Mouse (Mus musculus) neural tube, embryonic 11.5 days (tissue): ENCODE results near the gene Bcas1. TPM values are rescaled to one million over a fixed set of nuclear protein-coding genes. Genes with fewer than 3 reads are reported as not detected.
A peak's percentile ranks its signal among the peaks of the same experiment; 100 is the strongest.

Experiments used
- ATAC-seq: fragments of 200-750 bp; cut with Nextera tagmentation; 2 replicates; pipeline ENCODE4 v1.8.0; 2017; ENCODE audit warnings: moderate number of reproducible peaks, mild to moderate bottlenecking, moderate TSS enrichment, moderate library complexity; ENCODE audit not compliant: insufficient read depth, low FRiP score, low TSS enrichment
- DNase-seq: peaks from one replicate; pipeline ENCODE4 v3.0.0-alpha.2; 2015; ENCODE audit warnings: low spot score
- H3K27ac ChIP-seq: fragments of 300-500 bp; sonication (generic); 2 replicates; pipeline ENCODE4 v1.5.1; 2014; ENCODE audit warnings: low read depth, mild to moderate bottlenecking, low read length
- H3K27me3 ChIP-seq: fragments of 300-500 bp; sonication (generic); 2 replicates; pipeline ENCODE4 v1.6.1; 2014; ENCODE audit warnings: mild to moderate bottlenecking, low read length, mixed read lengths; ENCODE audit not compliant: control insufficient read depth, insufficient read depth
- H3K36me3 ChIP-seq: fragments of 300-500 bp; sonication (generic); 2 replicates; pipeline ENCODE4 v1.6.1; 2014; ENCODE audit warnings: mild to moderate bottlenecking, low read length, moderate library complexity, mixed read lengths; ENCODE audit not compliant: control insufficient read depth, insufficient read depth
- H3K4me1 ChIP-seq: fragments of 300-500 bp; sonication (generic); 2 replicates; pipeline ENCODE4 v1.6.1; 2014; ENCODE audit warnings: low read length, mixed read lengths; ENCODE audit not compliant: control insufficient read depth, insufficient read depth
- H3K4me2 ChIP-seq: fragments of 300-500 bp; sonication (generic); 2 replicates; pipeline ENCODE4 v1.6.1; 2014; ENCODE audit warnings: low read depth, mild to moderate bottlenecking, moderate library complexity
- H3K4me3 ChIP-seq: fragments of 300-500 bp; sonication (generic); 2 replicates; pipeline ENCODE4 v1.5.1; 2014; ENCODE audit warnings: low read depth, low read length
- H3K9ac ChIP-seq: fragments of 300-500 bp; sonication (generic); 2 replicates; pipeline ENCODE4 v1.6.1; 2014; ENCODE audit warnings: mild to moderate bottlenecking, low read length
- H3K9me3 ChIP-seq: fragments of 300-500 bp; sonication (generic); 2 replicates; pipeline ENCODE4 v1.6.1; 2016; ENCODE audit warnings: low read length; ENCODE audit not compliant: control insufficient read depth
- WGBS: fragments of 180-500 bp; shearing (Covaris S2); extraction: QIAGEN DNeasy Blood & Tissue Kit; methylation state at CpG from one replicate; pipeline ENCODE4 v1.1.7; 2014; 5-methylcytosine and 5-hydroxymethylcytosine counted together
- polyA plus RNA-seq: library from polyadenylated mRNA; unstranded; fragments of >200 nt; fragmentation: Nextera tagmentation; extraction: Ambion mirVana; gene quantifications from 2 replicates; pipeline ENCODE4 v1.2.1, GENCODE M21; 2014

The Bcas1 gene
- polyA plus RNA-seq, 1 experiment from 2014 or later: 1.2 TPM

GRCm38 (mm10) chr2:170406438-170406837, 21.2 kb downstream of the Bcas1 start:
- Histone ChIP-seq H3K4me3 (no peak overlapping the region), H3K4me1 (peaks cover 11% of the 10 kb centered on the region), H3K36me3 (no peaks in the 10 kb centered on the region), H3K27ac (no peak overlapping the region), H3K27me3 (no peaks in the 10 kb centered on the region), H3K9ac (no peak overlapping the region), H3K4me2 (no peak overlapping the region), H3K9me3 (no peaks in the 10 kb centered on the region)
- DNase-seq (peak; percentile 8), ATAC-seq (no peak)
- WGBS: 73% methylated on average over 14 of the region's 14 CpGs

GRCm38 (mm10) chr2:170404781-170405573, 22.7 kb downstream of the Bcas1 start:
- no peaks in the 10 kb centered on the region for H3K9me3 ChIP-seq
- H3K4me2 ChIP-seq: no peak overlapping the region; the same call in 1 of the 2 replicates
- H3K4me3 ChIP-seq: no peak overlapping the region
- H3K36me3 ChIP-seq: no peaks in the 10 kb centered on the region
- DNase-seq: peak; percentile 13
- H3K27me3 ChIP-seq: no peaks in the 10 kb centered on the region
- 28% methylated on average over 18 of the region's 18 CpGs for WGBS
- no peak overlapping the region for H3K27ac ChIP-seq
- no peak for ATAC-seq
- H3K4me1 ChIP-seq: peaks cover 6% of the 10 kb centered on the region; the same call in 1 of the 2 replicates
- no peak overlapping the region for H3K9ac ChIP-seq

DNA sequence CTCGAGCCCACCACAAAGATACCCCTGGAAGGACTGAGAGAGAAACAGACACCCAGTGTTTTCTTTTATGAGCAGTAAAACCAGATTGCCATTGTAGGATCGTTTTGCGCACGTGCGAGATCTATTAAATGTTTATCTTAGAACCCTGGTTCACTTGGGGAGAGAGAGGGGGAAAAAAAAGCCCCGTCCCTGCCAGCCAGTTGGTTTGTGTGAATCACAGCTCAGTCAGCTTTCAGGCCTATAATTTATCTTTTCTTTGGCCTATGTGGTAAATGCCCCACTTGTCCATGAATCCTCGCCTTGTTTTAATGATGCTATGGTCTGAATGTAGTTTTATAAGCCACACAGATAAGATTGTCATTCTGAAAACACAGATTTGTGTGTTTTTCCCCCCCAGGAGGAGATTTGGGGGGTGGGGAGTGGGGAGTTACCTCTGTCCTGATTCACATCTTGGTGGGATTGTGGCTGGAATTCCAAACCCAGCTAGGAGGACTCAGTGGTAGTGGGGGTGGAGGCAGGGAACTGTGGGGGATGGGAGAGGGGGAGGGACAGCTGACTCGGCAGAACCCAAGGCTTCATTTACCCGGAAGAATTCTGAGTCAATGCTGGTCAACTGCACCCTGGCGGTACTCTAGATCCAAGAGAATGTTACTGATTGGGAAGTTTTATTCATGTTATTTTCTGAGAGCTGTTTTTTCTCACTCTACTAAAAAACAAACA, 23.8 kb downstream of the Bcas1 start:
- Histone ChIP-seq H3K27ac (no peak overlapping the region), H3K4me3 (no peak overlapping the region), H3K4me1 (peaks cover 6% of the 10 kb centered on the region; the same call in 1 of the 2 replicates), H3K9ac (no peak overlapping the region), H3K9me3 (no peaks in the 10 kb centered on the region), H3K36me3 (no peaks in the 10 kb centered on the region), H3K27me3 (no peaks in the 10 kb centered on the region), H3K4me2 (no peak overlapping the region)
- peak; percentile 16 for DNase-seq
- 28% methylated on average over 10 of the region's 10 CpGs for WGBS
- no peak for ATAC-seq

- peak; percentile 56 for ATAC-seq
- no peaks in the 10 kb centered on the region for H3K36me3 ChIP-seq
Measured at GRCm38 (mm10) chr2:170401211-170401799, 26.3 kb downstream of the Bcas1 start.

DNA sequence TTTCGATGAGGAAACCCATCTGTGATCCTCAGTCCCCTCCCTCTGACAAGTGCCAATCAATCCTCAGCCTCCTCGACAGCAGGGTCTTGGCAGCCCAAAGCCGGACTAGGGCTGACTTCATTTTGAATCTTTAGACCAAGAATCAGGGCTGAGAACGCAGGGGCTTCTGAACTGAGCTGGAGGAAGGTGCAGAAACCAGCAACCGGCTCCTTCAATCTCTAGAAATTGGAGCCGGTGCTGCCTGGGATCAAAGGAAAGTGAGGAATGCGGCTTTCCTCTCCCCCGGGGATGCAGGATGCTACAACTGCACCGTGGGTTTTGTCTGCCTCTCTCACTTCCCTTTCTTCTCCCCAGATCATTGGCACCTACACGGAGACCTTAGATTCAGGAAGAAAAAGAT, 27.0 kb downstream of the Bcas1 start:
- Histone ChIP-seq H3K4me2 (peak overlapping the region; percentile 41), H3K27me3 (no peaks in the 10 kb centered on the region), H3K4me3 (0 out of 2 replicates have a peak overlapping the region, but pooled peaks have one; percentile 2), H3K4me1 (peaks cover 6% of the 10 kb centered on the region; the same call in 1 of the 2 replicates), H3K9ac (peak overlapping the region; percentile 30; the same call in 1 of the 2 replicates), H3K9me3 (no peaks in the 10 kb centered on the region), H3K27ac (no peak overlapping the region), H3K36me3 (no peaks in the 10 kb centered on the region)
- 4% methylated on average over 10 of the region's 10 CpGs for WGBS
- ATAC-seq (no peak), DNase-seq (peak; percentile 42)

More at GRCm38 (mm10) chr2:170401211-170401799, 26.3 kb downstream of the Bcas1 start:
- H3K4me1 ChIP-seq: peaks cover 6% of the 10 kb centered on the region; the same call in 1 of the 2 replicates
- DNase-seq: peak; percentile 82
- 2% methylated on average over 17 of the region's 17 CpGs for WGBS
- H3K27ac ChIP-seq: no peak overlapping the region
- peak overlapping the region; percentile 2; the same call in 1 of the 2 replicates for H3K4me3 ChIP-seq
- no peaks in the 10 kb centered on the region for H3K9me3 ChIP-seq
- peak overlapping the region; percentile 9 for H3K9ac ChIP-seq
- no peaks in the 10 kb centered on the region for H3K27me3 ChIP-seq
- H3K4me2 ChIP-seq: peak overlapping the region; percentile 41

- DNase-seq (no peak), ATAC-seq (no peak)
- Histone ChIP-seq H3K4me1 (no peaks in the 10 kb centered on the region), H3K9me3 (no peaks in the 10 kb centered on the region), H3K27me3 (no peaks in the 10 kb centered on the region), H3K36me3 (no peaks in the 10 kb centered on the region), H3K27ac (no peak overlapping the region), H3K4me3 (no peak overlapping the region), H3K4me2 (no peak overlapping the region), H3K9ac (no peak overlapping the region)
- 84% methylated on average over 1 of the region's 1 CpGs for WGBS
Measured at GRCm38 (mm10) chr2:170391994-170392393, 35.7 kb downstream of the Bcas1 start.

- no peak overlapping the region for H3K4me2 ChIP-seq
- H3K9ac ChIP-seq: no peak overlapping the region
- no peak overlapping the region for H3K27ac ChIP-seq
- DNase-seq: no peak
- no peak for ATAC-seq
- H3K9me3 ChIP-seq: no peaks in the 10 kb centered on the region
- 80% methylated on average over 5 of the region's 5 CpGs for WGBS
- no peaks in the 10 kb centered on the region for H3K27me3 ChIP-seq
- no peaks in the 10 kb centered on the region for H3K4me1 ChIP-seq
- no peaks in the 10 kb centered on the region for H3K36me3 ChIP-seq
- no peak overlapping the region for H3K4me3 ChIP-seq
Measured at GRCm38 (mm10) chr2:170388320-170388719, 39.3 kb downstream of the Bcas1 start.

DNA sequence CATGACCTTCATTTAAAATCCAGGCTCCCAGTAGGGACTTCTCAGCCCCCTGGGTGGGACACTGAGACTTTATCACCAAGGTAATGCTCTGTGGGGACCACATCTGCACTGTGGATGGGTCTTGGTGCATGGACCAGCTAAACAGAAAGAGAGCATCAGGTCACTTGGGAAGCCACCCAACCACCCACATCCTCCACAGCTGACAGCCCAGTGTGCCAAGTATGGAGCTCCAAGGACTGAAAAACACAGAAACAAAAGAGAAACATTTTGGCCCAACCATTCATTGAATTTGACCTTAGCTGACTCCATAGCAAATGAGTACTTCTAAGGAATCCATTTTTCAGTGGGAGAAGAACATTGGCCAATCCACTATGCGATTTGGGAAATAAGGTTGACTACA, 42.1 kb downstream of the Bcas1 start:
- H3K27me3 ChIP-seq: no peaks in the 10 kb centered on the region
- H3K4me2 ChIP-seq: no peak overlapping the region
- H3K4me1 ChIP-seq: no peaks in the 10 kb centered on the region
- no peaks in the 10 kb centered on the region for H3K36me3 ChIP-seq
- ATAC-seq (no peak), DNase-seq (no peak)
- no peak overlapping the region for H3K9ac ChIP-seq
- no peak overlapping the region for H3K4me3 ChIP-seq
- H3K27ac ChIP-seq: no peak overlapping the region
- 100% methylated on average over 1 of the region's 1 CpGs for WGBS
- H3K9me3 ChIP-seq: no peaks in the 10 kb centered on the region
